Mouse (Mus musculus): ENCODE data around the gene Smarcc1. TPM values are rescaled to one million over a fixed set of nuclear protein-coding genes. Genes with fewer than 3 reads are reported as not detected.

The Smarcc1 gene
- polyA plus RNA-seq (2012; rRNA removed) = 14.9 and 15.6 TPM in 2 replicates

GRCm38 (mm10) chr9:110116977-110117778, at the start of gene Smarcc1:
TSS of gene Smarcc1 (plus strand) at chr9:110117708.

GRCm38 (mm10) chr9:110117779-110118139, 251 bp downstream of the Smarcc1 start, which contains the start of gene Dhx30:
TSS of gene Dhx30 (minus strand) at chr9:110117830.

GRCm38 (mm10) chr9:110243221-110243833, 125.8 kb downstream of the Smarcc1 start, which contains the start of gene Cspg5:
TSS of gene Cspg5 (plus strand) at chr9:110243783.

Other genes with a start within 250 kb of the Smarcc1 start
- gene Cdc25a, start 242.1 kb upstream of the Smarcc1 start, polyA plus RNA-seq (2012; rRNA removed) = 11.2 and 12.5 TPM in 2 replicates
- 10.7 and 13.2 TPM in 2 replicates for gene Map4, start 186.2 kb upstream of the Smarcc1 start, polyA plus RNA-seq (2012; rRNA removed)
- gene Dhx30, start 122 bp downstream of the Smarcc1 start, polyA plus RNA-seq (2012; rRNA removed) = 21.2 and 24.1 TPM in 2 replicates
- 0.20 and 0.23 TPM in 2 replicates for gene Cspg5, start 126.1 kb downstream of the Smarcc1 start, polyA plus RNA-seq (2012; rRNA removed)
- 7.8 and 8.1 TPM in 2 replicates for gene Elp6, start 187.5 kb downstream of the Smarcc1 start, polyA plus RNA-seq (2012; rRNA removed)
- gene Scap, start 215.6 kb downstream of the Smarcc1 start, polyA plus RNA-seq (2012; rRNA removed) = 7.0 and 10.0 TPM in 2 replicates